Mouse (Mus musculus) embryo, embryonic 11 days (tissue): ENCODE results near the gene Ccdc9b.

Source experiments
- DNase-seq: peaks from one replicate; pipeline ENCODE4 v3.0.0-alpha.2; 2015

Gene Ccdc9b

DNA sequence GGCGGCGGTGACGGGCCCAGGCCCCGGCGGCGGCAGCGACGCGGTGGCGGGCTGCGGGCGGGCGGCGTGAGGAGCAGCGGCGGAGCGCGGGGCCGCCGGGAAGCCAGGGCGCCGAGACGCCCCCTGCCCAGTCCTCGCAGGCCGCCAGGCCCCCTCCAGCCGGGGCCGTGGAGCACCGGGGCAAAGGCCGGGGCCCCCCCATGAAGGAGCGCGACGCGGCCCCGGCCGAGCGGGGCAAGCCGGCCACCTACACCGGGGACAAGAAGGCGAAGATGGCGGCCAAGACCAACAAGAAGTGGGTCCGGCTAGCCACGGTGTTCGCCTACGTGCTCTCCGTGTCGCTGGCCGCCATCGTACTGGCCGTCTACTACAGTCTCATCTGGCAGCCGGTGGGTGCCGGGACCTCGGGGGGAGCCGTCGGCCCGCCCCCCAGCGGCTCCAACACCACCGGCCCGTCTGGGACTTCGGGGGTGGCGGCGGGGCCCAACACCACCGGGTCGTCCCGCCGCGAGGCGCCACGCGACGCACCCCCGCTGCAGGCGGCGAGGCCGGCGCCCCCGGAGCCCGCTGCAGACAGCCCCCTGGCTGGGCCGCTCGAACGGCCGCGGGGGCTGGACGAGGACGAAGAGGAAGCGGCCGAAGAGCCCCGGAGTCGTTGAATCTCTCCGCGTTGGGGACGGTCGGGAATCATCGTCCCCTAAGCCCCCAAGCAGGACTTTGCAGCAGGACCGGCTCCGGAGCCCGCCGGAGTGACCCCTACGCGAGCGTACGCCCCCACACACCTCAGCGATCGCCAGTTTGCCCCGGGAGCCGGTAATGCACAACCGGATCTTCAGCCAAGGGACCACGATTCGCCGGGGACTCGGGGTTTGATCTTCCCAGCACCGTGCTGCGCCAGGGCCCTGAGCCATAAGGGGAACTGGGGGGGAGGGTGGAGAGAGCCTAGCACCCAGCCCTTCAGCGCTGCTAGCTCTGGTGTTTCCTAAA is 16.3 kb downstream of the Ccdc9b start:
- DNase-seq: peak; percentile 67

DNA sequence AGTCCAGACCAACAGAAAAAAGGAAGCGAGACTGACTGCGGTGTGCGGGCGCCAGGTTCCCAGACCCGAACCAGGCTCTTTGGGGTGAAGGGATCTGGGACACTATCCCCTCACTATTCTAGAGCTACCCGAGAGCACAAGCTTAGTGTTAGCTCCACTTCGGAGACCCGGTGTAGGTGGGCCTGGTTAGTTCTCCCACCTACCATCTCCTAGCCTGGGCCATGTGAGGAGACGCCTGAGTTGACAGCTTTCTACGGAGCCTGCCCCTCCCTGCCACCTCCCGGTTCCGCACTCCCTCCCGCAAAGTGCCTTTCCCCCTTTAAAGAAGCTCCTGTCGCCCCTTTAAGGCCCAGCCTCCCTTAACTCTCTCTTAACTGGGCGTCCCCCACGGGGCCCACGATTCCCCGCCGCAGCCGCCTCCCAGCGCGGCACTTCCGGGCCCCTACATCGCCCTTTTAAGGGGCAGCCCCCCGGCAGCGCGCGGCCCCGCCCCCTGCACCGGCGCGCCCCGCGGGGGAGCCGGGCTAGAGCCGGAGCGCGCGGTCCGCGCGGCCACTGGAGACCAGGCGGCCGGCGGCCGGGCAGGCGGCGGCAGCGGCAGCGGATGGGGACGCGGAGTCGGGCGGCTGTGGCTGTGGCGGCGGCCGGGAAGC is 17.1 kb downstream of the Ccdc9b start, which contains the start of gene Inafm2:
TSS of gene Inafm2 (plus strand) at position 527 of the 653 bp plus-strand sequence.
- DNase-seq: peak; percentile 95

DNA sequence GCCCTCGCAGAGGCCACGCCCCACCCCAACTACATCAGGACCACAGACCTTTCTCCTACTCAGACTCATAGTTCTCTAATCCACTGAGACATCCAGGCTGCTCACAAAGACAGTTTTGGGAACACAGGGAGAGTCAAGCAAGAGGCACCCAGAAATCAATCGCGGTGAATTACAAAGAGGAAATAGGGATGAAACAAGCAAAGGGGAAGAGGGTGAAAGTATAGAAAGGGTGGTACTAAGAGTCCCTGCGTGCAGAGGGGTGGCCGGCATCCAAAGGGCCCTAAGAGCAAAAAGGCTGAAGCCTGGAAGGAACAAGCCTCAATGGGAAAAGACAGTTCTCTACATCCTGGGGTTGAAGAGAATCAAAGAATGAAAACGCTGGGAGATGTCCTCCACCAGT is 17.8 kb downstream of the Ccdc9b start:
- DNase-seq: no peak

DNA sequence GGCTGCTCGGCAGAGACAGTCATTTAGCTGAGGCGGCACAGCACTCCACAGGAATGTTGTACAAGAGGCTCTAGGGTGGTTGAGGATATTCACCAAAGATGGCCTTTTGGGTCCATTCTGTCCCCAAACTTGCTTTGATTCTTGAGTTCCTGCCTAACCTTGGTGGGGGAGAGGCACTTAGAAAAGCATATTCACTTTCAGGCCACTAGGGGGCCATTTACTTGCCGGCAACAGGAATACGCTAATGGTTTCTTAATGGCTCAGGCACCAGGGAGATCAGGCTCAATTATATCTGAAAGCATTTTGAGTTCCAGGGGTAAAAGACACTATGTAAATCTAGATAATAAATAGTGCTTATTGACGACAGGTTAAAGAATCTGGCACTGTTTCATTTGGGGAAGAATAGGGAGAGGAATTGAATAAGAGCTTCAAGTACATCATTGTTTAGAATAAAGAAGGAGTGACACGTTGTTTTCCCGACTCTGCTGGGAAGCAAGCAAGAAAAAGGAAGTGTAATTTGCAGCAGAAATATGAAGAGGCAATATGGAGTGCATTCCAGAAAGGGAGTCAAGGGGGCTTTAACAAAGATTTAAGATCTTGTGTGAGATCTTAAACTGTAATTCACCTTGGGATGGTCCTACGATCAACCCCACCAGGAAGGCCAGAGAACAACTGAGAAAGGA is 19.1 kb downstream of the Ccdc9b start:
- peak; percentile 75 for DNase-seq

DNA sequence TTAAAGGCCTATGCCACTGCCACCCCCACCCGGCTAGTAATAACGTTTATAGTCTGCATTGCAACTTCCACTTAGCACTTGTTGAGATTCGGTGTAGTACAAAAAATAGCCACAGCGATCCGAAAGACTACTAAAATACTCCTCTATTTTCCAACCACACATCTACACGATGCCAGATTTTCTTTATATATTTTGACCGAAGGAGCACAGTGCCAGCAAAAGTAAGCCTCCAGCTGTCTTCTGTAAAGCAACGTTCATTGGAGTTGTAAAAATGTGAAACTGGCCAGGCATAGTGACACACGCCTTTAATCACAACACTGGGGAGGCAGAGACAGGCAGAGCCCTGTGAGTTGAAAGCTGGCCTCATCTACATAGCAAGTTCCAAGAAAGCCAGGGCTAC is 21.3 kb downstream of the Ccdc9b start:
- DNase-seq: no peak

DNA sequence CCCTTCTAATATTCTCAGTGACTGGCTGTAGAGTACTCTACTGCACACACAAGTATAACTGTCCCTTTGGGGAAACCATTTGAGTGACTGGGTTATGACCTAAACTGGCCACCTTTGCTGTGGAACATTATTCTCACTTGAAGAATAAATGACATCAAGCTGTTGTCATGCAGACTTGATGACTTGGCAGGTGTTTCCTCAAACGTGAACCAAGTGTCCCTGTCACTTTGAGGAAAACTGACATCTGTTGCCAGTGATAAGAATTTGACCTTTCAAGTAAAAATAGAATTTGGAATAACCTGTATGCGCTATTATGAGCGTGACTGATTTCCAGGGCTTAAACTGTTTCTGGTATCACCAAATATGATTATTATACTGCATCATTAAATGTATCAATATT is 22.1 kb downstream of the Ccdc9b start:
- no peak for DNase-seq

DNA sequence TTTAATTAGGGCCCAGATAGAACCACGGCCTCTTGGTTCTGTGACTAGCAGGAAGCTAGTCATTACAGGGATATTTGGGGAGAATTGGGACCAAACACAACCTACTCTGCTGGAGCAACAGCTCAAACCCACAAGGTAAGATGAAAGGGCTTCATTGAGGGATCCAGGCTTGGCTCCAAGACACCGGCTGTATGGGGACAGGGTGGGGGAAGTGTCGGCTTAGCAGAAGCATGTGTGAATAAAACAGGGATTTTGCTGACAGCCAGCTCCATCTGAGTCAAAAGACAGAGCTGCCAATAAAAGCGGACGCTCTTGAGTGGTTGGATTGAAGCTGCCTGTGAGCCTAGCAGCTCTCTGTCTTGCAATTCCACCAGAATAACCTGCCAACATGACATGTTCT is 29.1 kb downstream of the Ccdc9b start:
- DNase-seq: no peak

DNA sequence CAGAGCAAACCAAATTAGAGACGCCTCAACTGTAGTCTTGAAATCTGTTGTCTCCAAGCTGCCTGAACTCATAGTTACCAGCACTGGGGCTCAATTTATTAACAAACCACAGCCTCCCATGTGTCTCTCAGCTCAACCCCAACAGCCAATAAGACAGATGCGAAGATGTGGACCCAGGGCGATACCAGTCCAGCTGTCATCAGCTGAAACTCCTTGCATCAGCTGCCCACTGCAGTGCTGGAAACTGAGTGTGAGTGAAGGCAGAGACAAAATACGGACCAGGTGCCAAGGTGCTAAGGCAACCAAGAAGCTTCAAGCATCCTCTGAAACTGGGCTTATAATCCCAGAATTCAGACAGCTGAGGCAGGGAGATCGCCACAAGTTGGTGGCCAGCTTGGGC is 30.5 kb downstream of the Ccdc9b start:
- no peak for DNase-seq

DNA sequence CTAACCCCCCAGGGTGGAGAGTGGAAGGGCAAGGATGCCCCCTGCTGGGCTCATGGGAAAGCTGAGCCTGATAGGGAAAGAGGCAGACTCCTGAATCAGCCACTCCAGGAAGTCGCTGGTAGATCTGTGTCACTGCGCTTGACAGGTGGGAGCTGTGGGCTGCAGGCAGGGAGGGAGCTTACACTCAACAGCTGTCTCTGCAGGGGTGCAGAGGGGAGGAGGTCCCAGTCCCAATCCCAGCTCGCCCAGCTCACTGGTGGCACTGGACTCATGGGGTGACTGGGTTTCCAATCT is 31.9 kb downstream of the Ccdc9b start:
- peak; percentile 64 for DNase-seq

DNA sequence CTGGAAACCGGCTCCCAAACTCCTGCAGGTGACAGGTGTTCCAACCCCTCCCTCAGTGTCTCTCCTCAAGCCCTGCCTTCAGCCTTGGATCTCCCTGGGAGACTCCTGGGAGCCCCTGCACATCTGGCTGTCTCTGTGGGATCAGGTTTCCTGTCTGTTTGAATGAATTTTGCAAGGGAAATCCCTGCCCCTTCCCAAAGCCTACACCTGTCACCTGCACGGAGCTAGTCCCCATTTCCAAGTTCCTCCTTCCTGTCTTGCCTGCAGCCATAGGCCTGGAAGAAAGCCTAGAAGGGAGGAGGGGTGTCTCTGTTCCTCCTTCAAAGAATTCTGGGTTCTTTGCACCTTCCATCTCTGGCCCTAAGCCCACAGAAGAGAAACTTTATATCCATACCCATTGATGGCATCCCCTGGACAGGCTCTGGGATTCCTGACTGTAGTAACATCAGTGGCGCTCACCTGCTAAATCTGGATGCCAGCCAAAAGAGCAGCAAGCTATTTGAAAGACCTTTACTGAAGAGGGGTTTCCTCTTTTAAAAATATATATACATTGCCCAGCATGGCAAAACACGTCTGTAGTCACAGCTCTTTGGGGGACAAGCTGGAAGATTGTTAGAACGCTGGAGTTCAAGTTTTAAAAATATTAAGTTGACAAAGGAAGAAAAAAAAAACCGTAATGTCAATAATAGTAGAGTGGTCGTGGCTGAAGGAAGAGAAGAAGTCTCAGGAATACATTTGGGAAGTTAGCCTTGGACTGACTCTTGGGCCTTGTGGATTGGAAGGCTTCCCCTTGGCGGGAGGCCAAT is 32.4 kb downstream of the Ccdc9b start:
- no peak for DNase-seq

DNA sequence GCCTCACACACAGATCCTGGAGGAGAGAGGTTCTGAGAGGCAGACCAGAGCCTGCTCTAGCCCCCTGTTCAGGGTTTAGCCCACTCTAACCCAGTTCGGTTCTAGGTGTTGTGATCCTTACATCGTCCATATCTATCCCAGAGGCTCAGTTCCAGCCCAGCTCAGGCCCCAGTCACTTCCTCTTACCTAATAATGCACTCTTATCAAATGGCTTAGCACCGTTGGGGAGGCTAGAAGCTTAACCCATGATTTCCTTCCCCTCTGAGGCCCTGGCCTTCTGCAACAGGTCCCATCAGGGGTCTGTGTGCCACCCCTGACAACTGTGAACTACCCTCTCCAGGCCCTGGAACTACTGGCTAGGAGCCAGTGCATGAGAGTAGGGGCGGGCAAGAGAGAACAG is 33.3 kb downstream of the Ccdc9b start:
- DNase-seq: no peak

DNA sequence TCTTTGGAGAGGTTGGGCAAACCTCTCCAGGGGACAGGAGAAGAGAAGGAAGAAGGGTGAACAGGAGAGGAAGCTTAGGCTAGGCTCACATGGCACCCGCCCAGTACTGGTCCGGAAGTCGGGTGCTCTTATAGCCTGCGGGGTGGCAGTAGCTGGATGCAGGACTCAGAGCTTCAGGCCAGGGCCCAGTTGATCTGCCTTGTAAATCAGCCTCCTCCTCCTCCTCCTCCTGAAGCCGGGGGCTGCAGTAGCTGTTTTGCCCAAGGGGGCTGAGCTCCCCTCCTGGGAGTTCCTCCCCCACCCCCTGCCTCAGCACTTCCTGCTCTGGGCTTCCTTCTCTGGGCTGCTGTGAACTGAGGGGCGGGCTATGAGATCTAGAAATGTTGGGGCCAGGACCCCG is 34.1 kb downstream of the Ccdc9b start, which contains the start of gene Plcb2:
TSS of gene Plcb2 (minus strand) at position 102 of the 400 bp plus-strand sequence.
- peak; percentile 27 for DNase-seq

DNA sequence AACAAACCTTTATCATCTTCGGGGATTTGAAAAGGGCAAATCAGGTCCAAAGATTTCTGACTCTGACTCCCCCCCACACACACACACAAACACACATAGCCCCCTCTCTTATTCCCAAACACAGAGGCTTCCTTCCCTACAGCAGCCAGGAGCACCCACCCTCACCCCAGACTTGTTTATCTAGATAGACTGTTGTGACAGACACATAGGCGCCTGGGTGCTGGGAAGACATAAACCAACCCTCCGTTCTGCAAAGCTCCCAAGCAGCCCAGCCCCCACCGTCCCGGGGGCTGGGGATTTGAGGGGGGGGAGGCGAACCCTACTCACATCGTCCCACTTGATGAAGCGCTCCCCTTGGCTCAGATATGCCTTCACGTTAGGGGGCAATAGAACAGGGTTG is 34.5 kb downstream of the Ccdc9b start:
- DNase-seq: no peak

DNA sequence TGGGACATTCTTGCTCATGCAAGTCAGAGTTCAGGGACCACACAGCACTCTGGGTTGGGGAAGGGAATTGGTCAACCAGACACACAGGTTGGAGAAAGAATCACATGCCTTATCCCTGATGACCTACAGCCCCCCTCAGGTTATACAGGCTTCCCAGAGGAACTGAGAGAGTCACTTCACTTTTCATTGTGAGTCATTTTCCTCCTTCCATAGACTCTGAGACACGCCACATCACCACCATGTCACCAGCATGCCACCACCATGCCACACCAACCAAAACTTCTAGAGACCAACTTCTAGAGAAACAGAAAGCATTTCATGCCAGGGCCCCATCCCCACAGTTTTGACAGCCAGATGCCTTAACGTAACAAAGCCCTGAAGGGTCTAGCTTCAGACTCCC is 35.6 kb downstream of the Ccdc9b start:
- DNase-seq: no peak

DNA sequence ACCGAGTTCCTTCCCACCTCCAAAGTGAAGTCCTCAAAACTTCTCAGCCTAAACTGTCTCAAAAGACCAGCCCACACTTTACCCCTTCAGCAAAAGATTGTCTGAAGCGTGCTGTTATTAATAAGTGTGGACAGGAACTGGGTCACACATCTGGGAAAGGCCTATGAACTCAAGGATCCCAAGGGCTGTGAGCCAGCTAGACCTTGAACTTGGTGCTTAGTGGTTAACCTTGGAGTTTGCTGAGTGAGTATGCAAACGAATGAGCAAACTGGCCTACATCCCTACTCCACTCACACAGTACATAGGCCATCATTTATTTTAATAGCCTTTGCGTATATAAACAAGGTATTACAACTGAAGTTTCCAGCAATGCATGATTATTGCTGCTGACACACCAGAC is 37.0 kb downstream of the Ccdc9b start:
- DNase-seq: no peak

DNA sequence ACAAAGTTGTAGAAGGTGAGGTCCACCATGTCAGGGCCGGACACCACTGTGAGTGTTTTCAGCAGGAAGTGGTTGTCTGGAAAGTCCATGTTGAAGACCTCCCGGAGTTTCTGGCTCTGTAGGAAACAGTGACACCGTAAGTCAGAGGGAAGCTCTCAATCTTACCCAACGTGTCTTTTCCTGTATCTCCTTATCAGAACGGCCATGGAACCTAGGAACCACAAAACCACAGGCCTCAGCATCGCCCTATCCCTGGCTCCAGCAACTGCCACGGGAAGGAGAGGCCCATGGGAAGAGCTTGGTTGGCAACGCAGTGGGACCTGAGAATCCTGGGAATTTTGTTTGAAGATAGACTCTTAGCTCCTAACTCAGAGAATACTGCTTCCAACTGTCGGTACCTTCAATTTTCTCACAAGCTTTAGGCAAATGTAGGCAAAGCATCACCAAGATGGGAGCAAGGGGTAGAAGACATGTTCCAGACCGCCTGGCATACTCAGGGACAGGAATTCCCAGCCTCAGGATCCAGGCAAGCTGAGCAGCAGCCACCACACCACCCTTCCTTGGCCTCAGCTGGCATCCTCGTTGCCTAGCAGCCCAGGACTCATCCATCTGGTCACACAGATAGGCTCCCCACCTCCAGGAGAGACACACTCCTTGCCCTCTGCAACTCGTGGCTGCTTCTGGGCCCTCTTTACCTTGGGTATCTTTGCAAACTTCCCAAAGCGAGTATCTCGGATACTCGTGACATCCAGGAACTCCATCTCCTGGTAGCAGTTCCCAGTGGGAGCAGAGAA is 38.6 kb downstream of the Ccdc9b start:
- DNase-seq: no peak

DNA sequence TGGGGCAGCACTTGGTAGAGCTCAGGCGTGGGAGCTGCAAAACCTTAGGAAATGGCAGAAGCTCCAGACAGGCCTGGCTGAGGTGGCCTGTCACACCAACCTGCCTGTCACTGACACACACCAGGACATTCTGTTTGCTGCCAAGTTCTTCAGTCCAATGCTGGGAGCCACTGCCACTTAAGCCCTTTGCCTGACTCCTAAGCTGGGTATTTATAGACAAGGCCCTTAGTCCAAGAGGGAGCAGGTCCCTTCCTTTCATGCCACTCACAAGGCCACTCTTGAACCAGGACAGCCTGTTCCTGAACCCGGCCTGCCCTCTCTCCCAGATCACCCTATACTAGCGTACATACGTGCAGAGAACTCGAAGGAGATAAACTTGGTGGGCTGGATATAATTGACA is 45.8 kb downstream of the Ccdc9b start:
- no peak for DNase-seq

DNA sequence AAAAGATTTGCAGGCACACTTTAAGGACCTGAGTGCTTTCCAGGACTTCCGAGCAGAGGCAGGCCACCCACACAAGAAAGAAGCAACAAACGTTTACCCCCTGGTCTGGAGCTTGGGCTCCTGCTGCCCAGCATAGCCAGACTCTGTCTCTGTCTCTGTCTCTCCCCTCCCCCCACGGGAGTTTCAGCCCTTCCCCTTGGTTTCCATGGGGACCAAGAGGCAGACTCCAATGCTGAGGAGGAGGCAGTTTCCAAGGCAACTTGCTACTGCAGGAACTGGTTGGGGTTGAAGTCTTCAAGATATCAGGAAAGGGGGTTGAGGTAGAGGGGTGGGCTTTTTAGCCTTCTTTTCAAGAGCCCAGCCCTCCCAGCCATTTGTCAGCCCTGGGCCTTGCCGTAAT is 48.2 kb downstream of the Ccdc9b start:
- peak; percentile 57 for DNase-seq

DNA sequence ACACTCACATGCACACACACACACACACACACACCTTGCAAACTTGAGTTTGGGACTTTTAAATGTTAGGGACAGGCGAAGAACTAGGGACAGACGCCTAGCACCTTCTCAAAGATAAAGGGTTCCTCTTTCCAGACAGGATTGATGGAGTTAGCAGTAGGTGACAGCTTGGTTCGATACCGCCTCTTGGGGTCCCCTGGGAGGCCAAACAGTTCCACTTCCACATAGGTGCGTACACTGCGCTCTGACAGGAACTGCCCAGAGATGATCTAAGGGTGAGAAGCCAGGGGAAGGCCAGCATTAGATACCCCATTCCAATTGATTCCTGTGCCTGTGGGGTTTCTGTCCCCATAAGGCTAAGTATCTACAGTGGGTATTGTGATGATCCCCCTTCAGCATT is 48.8 kb downstream of the Ccdc9b start:
- no peak for DNase-seq

DNA sequence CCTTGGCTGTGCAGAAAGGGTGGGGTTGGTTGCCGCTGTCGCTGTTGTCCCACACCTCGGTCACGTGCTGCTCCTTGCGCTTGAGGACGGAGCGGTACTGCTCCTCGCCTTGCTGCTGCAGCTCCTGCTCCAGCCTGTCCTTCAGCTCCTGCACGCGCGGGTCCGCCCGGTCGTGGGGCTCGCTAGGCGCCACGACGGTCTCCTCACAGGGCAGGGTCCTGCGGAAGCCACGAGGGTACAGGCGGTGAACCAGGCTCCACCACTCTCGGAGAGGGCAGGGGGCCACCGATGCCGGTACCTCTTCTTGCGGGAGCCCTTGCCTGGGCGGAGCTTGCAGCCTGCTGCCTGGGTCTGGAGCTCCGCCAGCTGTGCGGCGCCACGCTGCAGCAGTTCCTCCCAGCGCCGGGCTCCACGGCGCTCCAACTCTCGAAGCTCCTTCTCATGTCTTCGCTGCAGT is 51.4 kb downstream of the Ccdc9b start:
- DNase-seq: peak; percentile 68

DNA sequence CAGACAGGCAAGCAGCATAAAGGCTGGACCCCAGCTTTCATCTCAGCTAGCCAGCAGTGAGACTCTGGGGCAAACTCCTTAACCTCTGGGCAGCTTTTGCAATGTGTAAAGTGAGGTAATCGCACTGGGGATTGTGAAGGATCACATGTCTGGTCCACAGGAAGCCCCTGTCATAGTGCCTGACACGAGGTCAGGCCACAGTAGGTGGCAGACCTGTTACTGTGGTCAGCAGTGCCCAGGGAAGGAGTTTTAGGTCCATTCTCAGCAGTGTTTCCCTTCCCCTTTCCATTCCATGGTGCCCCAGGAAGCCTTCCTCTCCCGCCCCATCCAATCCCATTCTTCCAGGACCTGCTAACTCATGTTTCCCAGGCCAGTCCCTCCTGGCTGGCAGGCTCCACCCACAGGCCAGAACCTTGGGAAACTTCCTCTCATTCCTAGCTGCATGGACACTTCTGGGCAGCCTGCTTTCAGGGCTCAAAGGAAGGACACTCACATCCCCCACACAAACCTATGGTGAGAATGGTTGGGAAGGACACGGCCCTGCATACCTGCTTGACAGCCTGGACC is 52.7 kb downstream of the Ccdc9b start:
- no peak for DNase-seq

DNA sequence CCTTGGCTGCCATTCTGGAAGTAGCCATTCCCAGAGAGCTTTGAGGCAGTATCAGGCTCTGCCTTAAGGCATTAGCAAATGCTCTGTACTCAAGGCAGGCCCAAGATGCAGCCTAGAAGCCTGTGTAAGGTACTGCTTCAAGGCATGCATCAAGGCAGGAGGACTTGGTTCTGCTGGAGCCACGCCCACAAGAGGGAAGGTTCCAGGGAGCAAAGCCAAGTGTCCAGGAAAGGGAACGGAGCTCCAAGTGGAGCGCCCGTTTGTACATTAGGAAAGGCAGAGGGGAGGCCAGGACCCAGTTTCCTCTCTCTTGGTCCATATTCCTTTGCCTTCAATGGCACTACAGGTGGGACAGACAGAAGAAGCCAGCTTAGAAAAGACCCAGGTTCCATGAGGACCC is 54.0 kb downstream of the Ccdc9b start:
- no peak for DNase-seq
